Mouse (Mus musculus) E14TG2a.4 (cell line): ENCODE results near the gene Cd163.

ENCODE experiments used
- CTCF ChIP-seq: conservative IDR thresholded peaks from 2 replicates; pipeline ENCODE4 v1.5.1; 2014; ENCODE audit warnings: low read length
- NANOG ChIP-seq: IDR thresholded peaks from 2 replicates; pipeline ENCODE4 v1.6.1; 2014; ENCODE audit warnings: borderline replicate concordance, low read length, mixed read lengths
- POU5F1 ChIP-seq: IDR thresholded peaks from 2 replicates; pipeline ENCODE4 v1.6.1; 2014; ENCODE audit warnings: low read length, borderline replicate concordance

DNA sequence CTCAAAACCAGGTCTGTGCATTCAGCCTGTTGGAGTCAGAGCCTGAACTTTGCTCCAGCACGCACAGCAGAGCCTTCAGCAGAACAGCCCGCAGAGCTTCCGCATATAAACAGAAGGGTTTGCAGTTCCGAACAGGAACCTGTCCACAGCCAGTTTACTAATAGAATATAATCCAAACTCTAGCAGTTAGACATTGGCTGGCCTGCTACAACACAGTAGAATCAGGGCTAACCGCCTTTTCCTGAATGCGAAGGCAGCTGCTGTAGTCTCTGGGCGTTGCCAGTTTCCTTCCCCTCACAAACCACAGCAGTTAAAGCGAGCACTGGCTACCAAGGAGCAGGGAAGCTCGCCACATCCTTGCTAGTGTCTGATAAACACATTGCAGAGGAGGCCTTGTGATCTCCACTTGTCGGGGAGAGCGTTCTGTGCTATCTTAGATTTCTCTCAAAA, 71.0 kb downstream of the Cd163 start:
- TF ChIP-seq CTCF: no peak
- no peak for TF ChIP-seq NANOG
- TF ChIP-seq POU5F1: no peak
